Comparison of ENCODE assay signal across 11 mouse cellular contexts in the genomic region with DNA sequence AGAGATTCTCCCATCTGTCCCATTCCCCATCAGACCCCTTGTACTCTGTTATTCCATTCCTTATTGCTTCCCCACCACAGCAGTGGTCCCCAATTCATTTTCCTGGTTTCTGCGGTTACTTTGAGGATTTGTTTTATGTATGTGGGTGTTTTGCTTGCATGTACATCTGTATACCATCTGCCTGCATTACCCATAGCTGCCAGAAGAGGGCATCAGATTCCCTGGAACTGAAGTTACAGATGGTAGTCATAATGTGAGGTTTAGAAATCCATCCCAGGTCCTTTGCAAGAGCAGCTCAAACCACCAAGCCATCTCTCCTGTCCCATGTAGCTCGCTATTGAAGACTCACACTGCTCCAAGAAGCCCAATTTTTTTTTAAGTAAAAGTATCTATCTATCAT. TPM values are rescaled to one million over a fixed set of nuclear protein-coding genes. Genes with fewer than 3 reads are reported as not detected.
A peak's percentile ranks its signal among the peaks of the same experiment; 100 is the strongest.
DNase-seq lines count a peak whose midpoint lies in the region; ATAC-seq and TF ChIP-seq lines count a peak whose summit lies in the region.
"Had no signal": no experiment of that assay in that cellular context is flagged by ENCODE, and none has a peak within 500 bp of the region (broad histone marks: within the 10 kb centered on the region; RNA-seq: fewer than 3 reads in every experiment).

No protein-coding gene starts in this region.

- no peaks in the 10 kb centered on the region for H3K27me3 ChIP-seq in kidney, embryonic 15.5 days
- no peaks in the 10 kb centered on the region for H3K27me3 ChIP-seq in thymus, adult 2 months (ENCODE audit: control insufficient read depth, insufficient read depth, low read length)
- H3K27me3 ChIP-seq: megakaryocyte, embryonic 14.5 days had no signal

- no peak overlapping the region for H3K27ac ChIP-seq in kidney, embryonic 15.5 days
- no peak overlapping the region for H3K27ac ChIP-seq in thymus, adult 2 months (ENCODE audit: control insufficient read depth, insufficient read depth, low read length)

- no peak overlapping the region for H3K4me3 ChIP-seq in kidney, embryonic 15.5 days (replicated peaks)
- no peak overlapping the region for H3K4me3 ChIP-seq in thymus, adult 2 months (ENCODE audit: control insufficient read depth, insufficient read depth, low read length)
- H3K4me3 ChIP-seq: megakaryocyte, embryonic 14.5 days had no signal

- H3K4me1 ChIP-seq in kidney, embryonic 15.5 days: no peaks in the 10 kb centered on the region
- no peaks in the 10 kb centered on the region for H3K4me1 ChIP-seq in thymus, adult 2 months (replicated peaks; ENCODE audit: control insufficient read depth, insufficient read depth, low read length)
- H3K4me1 ChIP-seq: megakaryocyte, embryonic 14.5 days had no signal

- no peak overlapping the region for H3K4me2 ChIP-seq in kidney, embryonic 15.5 days

- no peaks in the 10 kb centered on the region for H3K36me3 ChIP-seq in kidney, embryonic 15.5 days
- H3K36me3 ChIP-seq in thymus, adult 2 months (ENCODE audit: control insufficient read depth, insufficient read depth, low read length): no peaks in the 10 kb centered on the region

- H3K9me3 ChIP-seq in kidney, embryonic 15.5 days (replicated peaks): no peaks in the 10 kb centered on the region

- no peak for ATAC-seq in kidney, embryonic 15.5 days (replicated peaks; ENCODE audit: low FRiP score)
- ATAC-seq: hindbrain, embryonic 16.5 days had no signal

- no peak overlapping the region for H3K9ac ChIP-seq in kidney, embryonic 15.5 days

- no peak for TF ChIP-seq POLR2A in thymus, adult 2 months (IDR thresholded peaks at IDR 0.05; ENCODE audit: control insufficient read depth, extremely low read depth, insufficient read depth, low read length, poor library complexity)

- peak; percentile 12 for DNase-seq in kidney, adult 18-20 months
- peak; percentile 24 for DNase-seq in thymus, adult 2 months
- DNase-seq in thymus, postnatal 0 days (ENCODE audit: low spot score): no peak
- DNase-seq in c-Kit-negative CD71-positive TER-119-positive erythroid progenitor cells, embryonic 14.5 days (ENCODE audit: low read depth, low spot score): peak; percentile 30
- DNase-seq in thymus, postnatal 4 days: peak; percentile 64
- no peak for DNase-seq in urinary bladder, postnatal 36 days (ENCODE audit: low spot score in 2 of 2)
- no peak for DNase-seq in layer of hippocampus, adult 18-20 months (ENCODE audit: low spot score in 2 of 2)

- TF ChIP-seq CTCF in thymus, adult 2 months (IDR thresholded peaks at IDR 0.05; ENCODE audit: borderline replicate concordance, control insufficient read depth, extremely low read depth, insufficient read depth, low read length, poor library complexity): no peak

- WGBS in kidney, embryonic 15.5 days: 88% methylated on average over 2 of the region's 2 CpGs
- 86% methylated on average over 2 of the region's 2 CpGs for WGBS in thymus, adult 2 months

RNA-seq across cellular contexts. Expression of a gene that starts 16.5 kb away (rescaled TPM):
- 0.99 and 1.3 TPM in 2 replicates for polyA plus RNA-seq in kidney, embryonic 15.5 days (2015; fragmentation: Nextera tagmentation; extraction: Ambion mirVana)
- 0.31 and 0.36 TPM in 2 replicates for polyA plus RNA-seq in thymus, adult 2 months (2012; rRNA removed)
- polyA plus RNA-seq in thymus, postnatal 0 days (2015; fragmentation: Nextera tagmentation; extraction: Ambion mirVana): 0.37 and 0.88 TPM in 2 replicates
- total RNA-seq in layer of hippocampus, adult 18-20 months (2021): 1 to 10 TPM; 4.8 to 6.9 TPM
- total RNA-seq: granulocyte monocyte progenitor cell, adult 5-6 weeks had no signal

RNA-seq across cellular contexts. Expression of a gene that starts 40.5 kb away (rescaled TPM):
- 0.27 TPM in 1 of 2 replicates, not detected in the other for polyA plus RNA-seq in kidney, embryonic 15.5 days (2015; fragmentation: Nextera tagmentation; extraction: Ambion mirVana)
- polyA plus RNA-seq in thymus, adult 2 months (2012; rRNA removed): not detected in 2 replicates
- not detected in 2 replicates for polyA plus RNA-seq in thymus, postnatal 0 days (2015; fragmentation: Nextera tagmentation; extraction: Ambion mirVana)
- total RNA-seq in layer of hippocampus, adult 18-20 months (2021): not detected
- total RNA-seq: granulocyte monocyte progenitor cell, adult 5-6 weeks had no signal
- polyA plus RNA-seq: hindbrain, embryonic 16.5 days had no signal

RNA-seq across cellular contexts. Expression of a gene that starts 56.3 kb away (rescaled TPM):
- 1.4 and 2.2 TPM in 2 replicates for polyA plus RNA-seq in kidney, embryonic 15.5 days (2015; fragmentation: Nextera tagmentation; extraction: Ambion mirVana)
- polyA plus RNA-seq in thymus, adult 2 months (2012; rRNA removed): 1.6 and 2.2 TPM in 2 replicates
- polyA plus RNA-seq in thymus, postnatal 0 days (2015; fragmentation: Nextera tagmentation; extraction: Ambion mirVana): 0.69 and 0.78 TPM in 2 replicates
- total RNA-seq in layer of hippocampus, adult 18-20 months (2021): 10 to 100 TPM; 12.9 to 17.9 TPM

Comparison
In these comparisons a context has a peak if more than half of its experiments do, and no peak if none do; other contexts are left out.
1. DNase-seq: peak in kidney, adult 18-20 months (single experiment), thymus, adult 2 months (single experiment), c-Kit-negative CD71-positive TER-119-positive erythroid progenitor cells, embryonic 14.5 days (single experiment) and thymus, postnatal 4 days (single experiment); none in thymus, postnatal 0 days (single experiment), urinary bladder, postnatal 36 days (0 of 2) and layer of hippocampus, adult 18-20 months (0 of 2).